Mouse (Mus musculus): ENCODE results near the gene Slc10a4. TPM values are rescaled to one million over a fixed set of nuclear protein-coding genes. Genes with fewer than 3 reads are reported as not detected.
"Not testable (repeated sequence)": the region's sequence is repeated elsewhere in the genome, so short reads cannot be mapped to it uniquely, and the experiment has no call there.

Gene Slc10a4
- polyA plus RNA-seq, 1 experiment from 2014 or later, result 0.06 TPM

- Histone ChIP-seq H3K27me3 (peaks cover 66% of the 10 kb centered on the region), H3K4me3 (replicated peaks) (peak overlapping the region; percentile 34), H3K4me2 (peak overlapping the region; percentile 54)
- H3K4me1 ChIP-seq (replicated peaks); H3K9ac ChIP-seq; H3K9me3 ChIP-seq (replicated peaks); H3K36me3 ChIP-seq (replicated peaks); H3K27ac ChIP-seq (replicated peaks); ATAC-seq (ENCODE audit: insufficient read depth): not testable (repeated sequence)
- 3% methylated on average over 64 of the region's 65 CpGs for WGBS (ENCODE audit: insufficient replicate concordance)
Measured at GRCm38 (mm10) chr5:73013611-73014287, 7.1 kb downstream of the Slc10a4 start.

- 47% methylated on average over 9 of the region's 9 CpGs for WGBS (ENCODE audit: insufficient replicate concordance)
- H3K4me2 ChIP-seq, result no peak overlapping the region
- H3K9me3 ChIP-seq (replicated peaks), result no peaks in the 10 kb centered on the region
- H3K4me3 ChIP-seq (replicated peaks), result no peak overlapping the region
- ATAC-seq (ENCODE audit: insufficient read depth), result no peak
- H3K27me3 ChIP-seq, result peaks cover 65% of the 10 kb centered on the region
- no peak overlapping the region for H3K27ac ChIP-seq (replicated peaks)
- no peaks in the 10 kb centered on the region for H3K36me3 ChIP-seq (replicated peaks)
- no peaks in the 10 kb centered on the region; the same call in 1 of the 2 replicates for H3K4me1 ChIP-seq (replicated peaks)
- H3K9ac ChIP-seq, result no peak overlapping the region
Measured at GRCm38 (mm10) chr5:73014745-73015144, 8.1 kb downstream of the Slc10a4 start.

GRCm38 (mm10) chr5:73023801-73024200, 17.1 kb downstream of the Slc10a4 start:
- H3K9me3 ChIP-seq (replicated peaks), result no peaks in the 10 kb centered on the region
- H3K4me3 ChIP-seq (replicated peaks), result no peak overlapping the region
- no peak for ATAC-seq (ENCODE audit: insufficient read depth)
- 90% methylated on average over 13 of the region's 13 CpGs for WGBS (ENCODE audit: insufficient replicate concordance)
- no peaks in the 10 kb centered on the region for H3K27me3 ChIP-seq
- no peak overlapping the region for H3K27ac ChIP-seq (replicated peaks)
- peaks cover 71% of the 10 kb centered on the region for H3K36me3 ChIP-seq (replicated peaks)
- H3K4me2 ChIP-seq, result no peak overlapping the region
- no peak overlapping the region for H3K9ac ChIP-seq
- H3K4me1 ChIP-seq (replicated peaks), result no peaks in the 10 kb centered on the region

DNA sequence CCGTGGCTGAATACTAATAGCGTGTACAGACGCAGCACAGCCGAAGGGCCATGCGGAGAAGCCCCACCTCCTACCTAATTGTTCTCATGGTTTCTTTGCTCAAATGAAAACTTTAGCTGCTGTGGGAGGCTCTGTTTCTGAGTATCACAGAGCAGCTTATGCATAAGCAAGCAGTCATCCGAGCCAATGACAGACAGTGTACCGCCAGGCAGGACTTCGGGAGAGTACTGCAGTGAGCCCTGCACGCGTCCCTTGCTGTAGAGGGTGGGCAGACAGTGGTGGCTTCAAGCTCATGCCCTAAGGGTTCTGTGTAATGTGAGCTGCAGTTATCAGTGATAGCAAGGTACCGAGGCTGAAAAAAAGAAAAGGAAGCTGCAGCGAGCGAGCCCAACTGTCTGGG, 22.0 kb downstream of the Slc10a4 start:
- no peaks in the 10 kb centered on the region for H3K27me3 ChIP-seq
- no peak overlapping the region for H3K9ac ChIP-seq
- H3K4me2 ChIP-seq, result no peak overlapping the region
- H3K4me1 ChIP-seq (replicated peaks), result no peaks in the 10 kb centered on the region
- no peak for ATAC-seq (ENCODE audit: insufficient read depth)
- H3K9me3 ChIP-seq (replicated peaks), result no peaks in the 10 kb centered on the region
- H3K27ac ChIP-seq (replicated peaks), result no peak overlapping the region
- 84% methylated on average over 13 of the region's 13 CpGs for WGBS (ENCODE audit: insufficient replicate concordance)
- H3K4me3 ChIP-seq (replicated peaks), result no peak overlapping the region
- H3K36me3 ChIP-seq (replicated peaks), result peaks cover 95% of the 10 kb centered on the region

DNA sequence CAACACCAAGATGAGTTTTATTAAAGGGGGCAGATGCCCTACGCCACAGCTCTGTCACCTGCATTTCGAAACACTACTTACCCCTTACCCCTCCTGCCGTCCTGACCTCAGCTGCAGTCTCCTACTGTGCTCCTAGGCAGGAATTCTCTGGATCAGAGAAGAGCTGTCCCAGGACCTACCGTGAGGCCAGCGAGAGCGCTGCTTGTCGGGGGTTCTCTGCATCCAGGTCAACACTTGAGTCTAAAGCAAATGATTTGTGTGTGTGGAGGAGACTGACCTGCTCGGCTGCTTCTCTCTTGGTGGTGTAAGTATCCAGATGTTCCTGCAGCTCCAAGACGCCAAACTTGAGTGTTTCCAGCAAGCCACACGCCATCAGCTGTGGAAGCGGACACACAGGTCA, 25.8 kb downstream of the Slc10a4 start:
- no peak for ATAC-seq (ENCODE audit: insufficient read depth)
- H3K27ac ChIP-seq (replicated peaks), result no peak overlapping the region
- no peaks in the 10 kb centered on the region for H3K9me3 ChIP-seq (replicated peaks)
- H3K36me3 ChIP-seq (replicated peaks), result peaks cover 86% of the 10 kb centered on the region
- H3K27me3 ChIP-seq, result no peaks in the 10 kb centered on the region
- H3K4me2 ChIP-seq, result no peak overlapping the region
- H3K4me3 ChIP-seq (replicated peaks), result no peak overlapping the region
- no peak overlapping the region for H3K9ac ChIP-seq
- 89% methylated on average over 11 of the region's 11 CpGs for WGBS (ENCODE audit: insufficient replicate concordance)
- H3K4me1 ChIP-seq (replicated peaks), result no peaks in the 10 kb centered on the region

DNA sequence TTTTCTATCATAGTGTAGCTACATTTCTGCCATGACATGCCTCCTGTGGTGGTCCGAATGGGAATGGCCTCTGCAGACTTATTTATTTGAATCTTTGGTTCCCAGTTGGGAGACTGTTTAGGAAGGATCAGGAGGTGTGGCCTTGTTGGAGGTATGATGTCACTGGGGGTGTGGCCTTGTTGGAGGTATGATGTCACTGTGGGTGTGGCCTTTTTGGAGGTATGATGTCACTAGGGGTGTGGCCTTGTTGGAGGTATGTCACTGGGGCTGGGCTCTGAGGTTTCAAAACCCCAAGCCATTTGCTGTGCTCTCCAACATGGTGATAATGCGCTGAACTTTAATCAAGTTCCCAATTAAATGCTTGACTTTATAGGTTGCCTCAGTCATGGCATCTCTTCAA, 37.4 kb downstream of the Slc10a4 start:
- Histone ChIP-seq H3K4me3 (replicated peaks) (no peak overlapping the region), H3K9ac (no peak overlapping the region), H3K36me3 (replicated peaks) (peaks cover 71% of the 10 kb centered on the region), H3K4me2 (no peak overlapping the region), H3K27me3 (no peaks in the 10 kb centered on the region), H3K4me1 (replicated peaks) (no peaks in the 10 kb centered on the region), H3K9me3 (replicated peaks) (no peaks in the 10 kb centered on the region), H3K27ac (replicated peaks) (no peak overlapping the region)
- 94% methylated on average over 2 of the region's 2 CpGs for WGBS (ENCODE audit: insufficient replicate concordance)
- no peak for ATAC-seq (ENCODE audit: insufficient read depth)

GRCm38 (mm10) chr5:73047651-73048245, 41.1 kb downstream of the Slc10a4 start:
- H3K27me3 ChIP-seq, result no peaks in the 10 kb centered on the region
- no peak overlapping the region for H3K9ac ChIP-seq
- no peak overlapping the region for H3K4me3 ChIP-seq (replicated peaks)
- H3K9me3 ChIP-seq (replicated peaks), result no peaks in the 10 kb centered on the region
- no peaks in the 10 kb centered on the region for H3K4me1 ChIP-seq (replicated peaks)
- no peak overlapping the region for H3K27ac ChIP-seq (replicated peaks)
- peaks cover 95% of the 10 kb centered on the region for H3K36me3 ChIP-seq (replicated peaks)
- no peak overlapping the region for H3K4me2 ChIP-seq
- ATAC-seq (ENCODE audit: insufficient read depth), result no peak
- WGBS (ENCODE audit: insufficient replicate concordance), result 90% methylated on average over 7 of the region's 7 CpGs

- 92% methylated on average over 8 of the region's 8 CpGs for WGBS (ENCODE audit: insufficient replicate concordance)
- H3K27ac ChIP-seq (replicated peaks), result no peak overlapping the region
- H3K27me3 ChIP-seq, result no peaks in the 10 kb centered on the region
- no peak for ATAC-seq (ENCODE audit: insufficient read depth)
- no peak overlapping the region for H3K9ac ChIP-seq
- H3K4me1 ChIP-seq (replicated peaks), result no peaks in the 10 kb centered on the region
- H3K36me3 ChIP-seq (replicated peaks), result peaks cover 99% of the 10 kb centered on the region
- H3K4me2 ChIP-seq, result no peak overlapping the region
- no peaks in the 10 kb centered on the region for H3K9me3 ChIP-seq (replicated peaks)
- H3K4me3 ChIP-seq (replicated peaks), result no peak overlapping the region
Measured at GRCm38 (mm10) chr5:73053933-73054332, 47.2 kb downstream of the Slc10a4 start.

GRCm38 (mm10) chr5:73056457-73056856, 49.8 kb downstream of the Slc10a4 start:
- H3K27me3 ChIP-seq, result no peaks in the 10 kb centered on the region
- no peak overlapping the region for H3K4me2 ChIP-seq
- ATAC-seq (ENCODE audit: insufficient read depth), result no peak
- WGBS (ENCODE audit: insufficient replicate concordance), result 87% methylated on average over 6 of the region's 6 CpGs
- H3K36me3 ChIP-seq (replicated peaks), result peaks cover 91% of the 10 kb centered on the region
- H3K27ac ChIP-seq (replicated peaks), result no peak overlapping the region
- no peak overlapping the region for H3K4me3 ChIP-seq (replicated peaks)
- no peak overlapping the region for H3K9ac ChIP-seq
- H3K4me1 ChIP-seq (replicated peaks), result no peaks in the 10 kb centered on the region
- H3K9me3 ChIP-seq (replicated peaks), result no peaks in the 10 kb centered on the region

- H3K9me3 ChIP-seq (replicated peaks), result no peaks in the 10 kb centered on the region
- H3K27me3 ChIP-seq, result no peaks in the 10 kb centered on the region
- H3K27ac ChIP-seq (replicated peaks), result no peak overlapping the region
- H3K9ac ChIP-seq, result no peak overlapping the region
- 93% methylated on average over 5 of the region's 5 CpGs for WGBS (ENCODE audit: insufficient replicate concordance)
- no peak for ATAC-seq (ENCODE audit: insufficient read depth)
- no peak overlapping the region for H3K4me2 ChIP-seq
- no peak overlapping the region for H3K4me3 ChIP-seq (replicated peaks)
- H3K4me1 ChIP-seq (replicated peaks), result no peaks in the 10 kb centered on the region
- peaks cover 87% of the 10 kb centered on the region for H3K36me3 ChIP-seq (replicated peaks)
Measured at GRCm38 (mm10) chr5:73056937-73057336, 50.3 kb downstream of the Slc10a4 start.

DNA sequence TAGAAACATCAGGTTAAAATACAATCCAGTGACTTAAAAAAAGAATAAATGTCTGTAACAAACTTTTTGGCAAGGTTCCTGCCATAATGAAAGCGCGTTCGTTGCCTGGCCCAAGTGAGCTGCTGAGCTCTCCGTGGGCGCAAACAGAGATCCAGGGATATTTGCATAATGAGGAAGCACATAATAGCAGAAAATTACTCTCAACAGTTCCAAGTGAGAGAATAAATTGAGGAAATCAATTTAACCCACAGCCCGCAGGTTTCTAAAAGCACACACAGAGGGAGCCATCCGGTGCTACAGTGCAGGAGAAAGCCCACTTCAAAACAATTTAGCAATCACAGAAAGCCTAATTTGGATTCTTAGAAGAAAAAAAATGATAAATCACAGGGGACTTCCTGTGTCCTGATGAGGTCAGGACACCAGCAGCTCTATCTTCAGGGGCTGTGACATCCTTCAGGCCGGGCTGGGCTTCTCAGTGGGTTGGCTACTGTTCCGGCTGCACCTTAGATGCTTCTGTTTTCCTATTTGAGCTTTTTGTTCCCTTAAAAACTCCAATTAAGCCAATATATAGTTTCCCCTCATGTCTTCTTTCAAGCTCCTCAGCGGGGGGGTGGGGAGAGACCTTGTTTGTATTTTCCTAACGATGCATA, 54.9 kb downstream of the Slc10a4 start:
- Histone ChIP-seq H3K4me1 (replicated peaks) (no peaks in the 10 kb centered on the region; the same call in 1 of the 2 replicates), H3K9ac (no peak overlapping the region), H3K9me3 (replicated peaks) (no peaks in the 10 kb centered on the region), H3K27me3 (no peaks in the 10 kb centered on the region), H3K36me3 (replicated peaks) (peaks cover 83% of the 10 kb centered on the region), H3K4me2 (no peak overlapping the region), H3K27ac (replicated peaks) (no peak overlapping the region), H3K4me3 (replicated peaks) (no peak overlapping the region)
- ATAC-seq (ENCODE audit: insufficient read depth), result no peak
- WGBS (ENCODE audit: insufficient replicate concordance), result 90% methylated on average over 11 of the region's 11 CpGs
